Comparison of ENCODE assay signal across 8 mouse cellular contexts in genomic region chr4:136053247-136053596, GRCm38 (mm10). TPM values are rescaled to one million over a fixed set of nuclear protein-coding genes. Genes with fewer than 3 reads are reported as not detected.
DNase-seq lines count a peak whose midpoint lies in the region; ATAC-seq lines count a peak whose summit lies in the region.

Rpl11 (minus strand) TSS chr4:136053428.

- H3K36me3 ChIP-seq in hindbrain, embryonic 13.5 days, result peaks cover 36% of the 10 kb centered on the region

- no peaks in the 10 kb centered on the region for H3K27me3 ChIP-seq in hindbrain, embryonic 13.5 days

- H3K4me3 ChIP-seq in hindbrain, embryonic 13.5 days, result peak within 1 kb of the TSS; percentile 63

- no peaks in the 10 kb centered on the region for H3K9me3 ChIP-seq in hindbrain, embryonic 13.5 days

- H3K4me2 ChIP-seq in hindbrain, embryonic 13.5 days, result peak within 1 kb of the TSS; percentile 99

- ATAC-seq in hindbrain, embryonic 13.5 days (ENCODE audit: low FRiP score), result peak; percentile 98

- DNase-seq in NIH3T3 (ENCODE audit: low read depth), result peak; percentile 92
- peak; percentile 93 to 94 for DNase-seq in cerebellum, postnatal 10 days
- DNase-seq in frontal cortex, postnatal 14 days (ENCODE audit: low spot score in 2 of 2), result peak; percentile 86 to 87
- DNase-seq in layer of hippocampus, postnatal 25 days (ENCODE audit: extremely low spot score in 1 of 2, low spot score in 1 of 2), result peak; percentile 77 to 80
- DNase-seq in lung, postnatal 25 days (ENCODE audit: low spot score), result peak; percentile 95
- DNase-seq in retina, embryonic 14.5 days (ENCODE audit: low spot score), result peak; percentile 98
- peak; percentile 90 for DNase-seq in thymus, postnatal 4 days

- peaks cover 20% of the 10 kb centered on the region for H3K4me1 ChIP-seq in hindbrain, embryonic 13.5 days (replicated peaks)

- WGBS in hindbrain, embryonic 13.5 days, result under 1% methylated on average over 21 of the region's 21 CpGs

- peak within 1 kb of the TSS; percentile 90 for H3K9ac ChIP-seq in hindbrain, embryonic 13.5 days

- peak within 1 kb of the TSS; percentile 95 for H3K27ac ChIP-seq in hindbrain, embryonic 13.5 days

RNA-seq across cellular contexts. Expression of gene Rpl11, which starts in this region (rescaled TPM):
- polyA plus RNA-seq in hindbrain, embryonic 13.5 days (2015; fragmentation: Nextera tagmentation; extraction: Ambion mirVana), result 329 and 334 TPM in 2 replicates
- total RNA-seq in layer of hippocampus, postnatal 25 days (2021), result 100 to 1,000 TPM; 262 to 319 TPM

Comparison
In these comparisons a context has a peak if more than half of its experiments do, and no peak if none do; other contexts are left out.
1. Peak in every context shown above with its lines: DNase-seq, ATAC-seq, H3K4me3 ChIP-seq and H3K27ac ChIP-seq.